Mouse (Mus musculus) kidney, adult 11 months (tissue): ENCODE measurements around the gene Sult2a7.

Source experiments
- DNase-seq: peaks from one replicate; pipeline ENCODE4 v3.0.0; 2022

Sult2a7 gene

GRCm38 (mm10) chr7:14494130-14494529 is at the start of gene Sult2a7:
Sult2a7 (minus strand) TSS chr7:14494230.
- DNase-seq: no peak

DNA sequence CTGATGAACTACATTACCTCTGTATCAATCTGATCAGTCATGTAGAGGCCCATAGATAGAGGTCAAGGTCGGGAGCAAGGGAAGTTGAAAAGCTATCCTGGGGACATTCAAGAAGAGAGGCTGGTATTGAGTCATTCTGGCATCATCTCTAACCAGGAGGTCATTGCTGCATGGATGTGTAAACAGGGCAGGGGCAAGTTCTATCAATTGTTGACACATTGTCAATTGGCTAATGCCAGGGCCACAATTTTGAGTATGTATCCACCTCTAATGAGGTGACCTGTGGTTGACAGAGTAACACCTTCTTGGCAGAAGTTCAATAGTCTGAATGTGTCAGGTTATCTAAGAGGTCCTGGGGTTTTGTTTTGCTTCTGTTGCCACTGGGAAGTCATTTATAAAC is 31.2 kb upstream of the Sult2a7 start:
- no peak for DNase-seq

DNA sequence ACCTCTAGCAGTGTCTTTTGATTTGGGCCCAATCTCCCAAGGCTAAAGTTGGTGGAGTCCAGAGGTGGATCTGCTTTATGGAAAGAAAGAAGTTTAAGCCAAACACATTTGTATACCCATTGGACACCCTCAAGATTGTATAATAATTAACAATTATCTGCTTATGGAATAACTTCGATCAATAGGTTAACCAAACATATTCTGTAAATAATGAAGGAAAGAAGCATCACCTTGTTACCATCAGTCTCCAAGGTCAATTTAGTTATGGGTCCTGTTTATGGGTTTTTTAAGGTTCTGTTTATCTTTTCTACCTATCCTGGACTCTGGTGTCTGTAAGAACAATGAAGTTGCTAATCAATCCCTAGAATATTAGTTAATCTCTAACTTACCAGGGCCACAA is 28.6 kb upstream of the Sult2a7 start:
- no peak for DNase-seq

DNA sequence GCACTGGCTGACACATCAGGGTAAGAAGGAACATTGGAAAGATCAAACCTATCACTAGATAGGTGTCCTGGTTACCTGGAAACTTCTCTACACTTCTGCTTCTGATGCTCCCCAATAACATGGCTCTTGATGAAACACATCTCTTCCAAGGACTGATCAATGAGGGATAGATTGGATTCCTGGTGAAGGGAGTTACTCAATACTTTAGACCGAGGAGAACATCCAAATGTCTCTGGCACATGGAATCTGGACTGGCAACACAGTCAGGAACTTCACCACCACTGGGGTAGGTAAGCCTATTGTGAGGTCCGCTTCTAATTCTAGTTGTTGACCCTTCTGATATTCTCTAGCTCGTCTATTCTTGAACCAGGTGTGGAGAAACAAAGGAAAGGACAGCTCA is 24.3 kb upstream of the Sult2a7 start:
- no peak for DNase-seq

GRCm38 (mm10) chr7:14492886-14493285 is 1.1 kb downstream of the Sult2a7 start:
- DNase-seq: no peak

GRCm38 (mm10) chr7:14446534-14446933 is 47.5 kb downstream of the Sult2a7 start, which contains the start of gene Sult2a8:
Sult2a8 (minus strand) TSS chr7:14446769.
- no peak for DNase-seq

GRCm38 (mm10) chr7:14439581-14439980 is 54.4 kb downstream of the Sult2a7 start:
- DNase-seq: no peak

DNA sequence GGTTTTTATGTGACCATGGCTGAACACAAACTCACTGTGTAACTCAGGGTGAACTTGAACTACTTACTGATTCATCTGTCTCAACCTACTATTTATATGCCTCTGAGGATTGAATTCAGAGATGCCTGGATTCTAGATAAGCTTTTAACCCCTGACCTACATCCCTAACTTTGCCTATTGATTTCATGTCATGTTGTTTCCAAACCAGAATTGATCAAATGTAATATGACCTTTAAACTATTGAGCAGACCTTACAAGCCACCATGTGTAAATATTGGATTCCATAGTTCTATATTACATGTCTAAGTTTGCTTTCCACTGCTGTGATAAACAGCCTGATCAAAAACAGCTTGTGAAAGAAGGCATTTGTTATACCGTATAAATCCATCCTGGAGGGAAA is 55.5 kb downstream of the Sult2a7 start:
- no peak for DNase-seq

DNA sequence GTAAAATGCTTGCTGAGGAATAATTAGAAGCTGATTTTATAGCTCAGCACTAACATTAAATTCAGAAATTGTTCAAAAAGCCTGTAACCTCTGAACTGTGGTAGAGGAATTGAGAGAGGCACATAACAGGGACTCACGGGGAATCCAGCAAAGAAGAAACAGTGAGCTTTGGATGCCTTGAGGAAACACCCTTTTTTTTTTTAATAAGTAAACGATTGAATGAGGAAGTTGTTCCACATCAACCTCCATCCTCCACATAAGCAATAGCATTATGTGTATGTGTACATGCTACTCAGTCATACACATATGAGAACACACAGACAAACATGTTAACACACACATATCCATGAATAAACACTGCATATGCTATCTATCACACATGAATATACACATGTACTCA is 56.0 kb downstream of the Sult2a7 start:
- no peak for DNase-seq
